Mouse (Mus musculus): ENCODE measurements around the gene Fbln1. TPM values are rescaled to one million over a fixed set of nuclear protein-coding genes. Genes with fewer than 3 reads are reported as not detected.

Gene Fbln1
- total and polyA plus RNA-seq, 2 experiments from 2014 or later = 46.2 to 57.8 TPM

GRCm38 (mm10) chr15:85295977-85296376 is 90.2 kb downstream of the Fbln1 start:
- Histone ChIP-seq H3K9ac (replicated peaks; ENCODE audit: low read length, poor library complexity, severe bottlenecking) (no peak overlapping the region), H3K27ac (ENCODE audit: low read depth, low read length) (peak overlapping the region; percentile 73), H3K4me1 (ENCODE audit: insufficient read depth, low read length) (peaks cover 7% of the 10 kb centered on the region; the same call in 1 of the 2 replicates), H3K36me3 (ENCODE audit: insufficient read depth, low read length) (no peaks in the 10 kb centered on the region), H3K9me3 (ENCODE audit: low read length) (no peaks in the 10 kb centered on the region), H3K4me3 (ENCODE audit: low read depth, low read length) (no peak overlapping the region), H3K27me3 (ENCODE audit: insufficient read depth, low read length) (no peaks in the 10 kb centered on the region), H3K4me2 (ENCODE audit: low read depth, low read length, poor library complexity, severe bottlenecking) (no peak overlapping the region)
- DNase-seq (ENCODE audit: low spot score) = peak; percentile 27
- 28% methylated on average over 2 of the region's 2 CpGs for WGBS
- ATAC-seq (ENCODE audit: low FRiP score) = no peak
- TF ChIP-seq CTCF (IDR thresholded peaks at IDR 0.05) = no peak

GRCm38 (mm10) chr15:85296538-85296937 is 90.8 kb downstream of the Fbln1 start:
- Histone ChIP-seq H3K9me3 (ENCODE audit: low read length) (no peaks in the 10 kb centered on the region), H3K27me3 (ENCODE audit: insufficient read depth, low read length) (no peaks in the 10 kb centered on the region), H3K27ac (ENCODE audit: low read depth, low read length) (no peak overlapping the region), H3K4me2 (ENCODE audit: low read depth, low read length, poor library complexity, severe bottlenecking) (no peak overlapping the region), H3K4me3 (ENCODE audit: low read depth, low read length) (no peak overlapping the region), H3K36me3 (ENCODE audit: insufficient read depth, low read length) (no peaks in the 10 kb centered on the region), H3K4me1 (ENCODE audit: insufficient read depth, low read length) (peaks cover 7% of the 10 kb centered on the region; the same call in 1 of the 2 replicates), H3K9ac (replicated peaks; ENCODE audit: low read length, poor library complexity, severe bottlenecking) (no peak overlapping the region)
- ATAC-seq (ENCODE audit: low FRiP score) (no peak), DNase-seq (ENCODE audit: low spot score) (no peak)
- 75% methylated on average over 3 of the region's 3 CpGs for WGBS
- no peak for TF ChIP-seq CTCF (IDR thresholded peaks at IDR 0.05)

- peaks cover 7% of the 10 kb centered on the region; the same call in 1 of the 2 replicates for H3K4me1 ChIP-seq (ENCODE audit: insufficient read depth, low read length)
- no peaks in the 10 kb centered on the region for H3K9me3 ChIP-seq (ENCODE audit: low read length)
- H3K27me3 ChIP-seq (ENCODE audit: insufficient read depth, low read length) = no peaks in the 10 kb centered on the region
- WGBS = 61% methylated on average over 17 of the region's 17 CpGs
- no peak overlapping the region for H3K27ac ChIP-seq (ENCODE audit: low read depth, low read length)
- no peak overlapping the region for H3K4me3 ChIP-seq (ENCODE audit: low read depth, low read length)
- no peak for ATAC-seq (ENCODE audit: low FRiP score)
- H3K9ac ChIP-seq (replicated peaks; ENCODE audit: low read length, poor library complexity, severe bottlenecking) = no peak overlapping the region
- no peak for TF ChIP-seq CTCF (IDR thresholded peaks at IDR 0.05)
- no peaks in the 10 kb centered on the region for H3K36me3 ChIP-seq (ENCODE audit: insufficient read depth, low read length)
- H3K4me2 ChIP-seq (ENCODE audit: low read depth, low read length, poor library complexity, severe bottlenecking) = no peak overlapping the region
- no peak for DNase-seq (ENCODE audit: low spot score)
Observed at GRCm38 (mm10) chr15:85298167-85298781, 92.5 kb downstream of the Fbln1 start.

GRCm38 (mm10) chr15:85298946-85299345 is 93.2 kb downstream of the Fbln1 start:
- no peak for ATAC-seq (ENCODE audit: low FRiP score)
- H3K27me3 ChIP-seq (ENCODE audit: insufficient read depth, low read length) = no peaks in the 10 kb centered on the region
- 88% methylated on average over 9 of the region's 9 CpGs for WGBS

GRCm38 (mm10) chr15:85303241-85303640 is 97.5 kb downstream of the Fbln1 start:
- Histone ChIP-seq H3K27me3 (ENCODE audit: insufficient read depth, low read length) (no peaks in the 10 kb centered on the region), H3K4me1 (ENCODE audit: insufficient read depth, low read length) (no peaks in the 10 kb centered on the region), H3K9ac (replicated peaks; ENCODE audit: low read length, poor library complexity, severe bottlenecking) (no peak overlapping the region), H3K27ac (ENCODE audit: low read depth, low read length) (no peak overlapping the region), H3K36me3 (ENCODE audit: insufficient read depth, low read length) (no peaks in the 10 kb centered on the region), H3K4me3 (ENCODE audit: low read depth, low read length) (no peak overlapping the region), H3K9me3 (ENCODE audit: low read length) (no peaks in the 10 kb centered on the region), H3K4me2 (ENCODE audit: low read depth, low read length, poor library complexity, severe bottlenecking) (no peak overlapping the region)
- WGBS = 58% methylated on average over 4 of the region's 4 CpGs
- DNase-seq (ENCODE audit: low spot score) (no peak), ATAC-seq (ENCODE audit: low FRiP score) (no peak)
- TF ChIP-seq CTCF (IDR thresholded peaks at IDR 0.05) = no peak

More at GRCm38 (mm10) chr15:85298946-85299345, 93.2 kb downstream of the Fbln1 start:
- no peak overlapping the region for H3K4me3 ChIP-seq (ENCODE audit: low read depth, low read length)
- no peak for TF ChIP-seq CTCF (IDR thresholded peaks at IDR 0.05)
- H3K9me3 ChIP-seq (ENCODE audit: low read length) = no peaks in the 10 kb centered on the region
- no peaks in the 10 kb centered on the region for H3K36me3 ChIP-seq (ENCODE audit: insufficient read depth, low read length)
- H3K4me2 ChIP-seq (ENCODE audit: low read depth, low read length, poor library complexity, severe bottlenecking) = no peak overlapping the region
- H3K4me1 ChIP-seq (ENCODE audit: insufficient read depth, low read length) = peaks cover 7% of the 10 kb centered on the region; the same call in 1 of the 2 replicates
- no peak overlapping the region for H3K27ac ChIP-seq (ENCODE audit: low read depth, low read length)
- no peak overlapping the region for H3K9ac ChIP-seq (replicated peaks; ENCODE audit: low read length, poor library complexity, severe bottlenecking)
- no peak for DNase-seq (ENCODE audit: low spot score)

- no peaks in the 10 kb centered on the region for H3K9me3 ChIP-seq (ENCODE audit: low read length)
- no peak for TF ChIP-seq CTCF (IDR thresholded peaks at IDR 0.05)
- DNase-seq (ENCODE audit: low spot score) = no peak
- no peak overlapping the region for H3K27ac ChIP-seq (ENCODE audit: low read depth, low read length)
- no peak overlapping the region for H3K9ac ChIP-seq (replicated peaks; ENCODE audit: low read length, poor library complexity, severe bottlenecking)
- no peaks in the 10 kb centered on the region for H3K27me3 ChIP-seq (ENCODE audit: insufficient read depth, low read length)
- no peaks in the 10 kb centered on the region for H3K36me3 ChIP-seq (ENCODE audit: insufficient read depth, low read length)
- WGBS = 89% methylated on average over 4 of the region's 4 CpGs
- no peak for ATAC-seq (ENCODE audit: low FRiP score)
- H3K4me2 ChIP-seq (ENCODE audit: low read depth, low read length, poor library complexity, severe bottlenecking) = no peak overlapping the region
- H3K4me3 ChIP-seq (ENCODE audit: low read depth, low read length) = no peak overlapping the region
- no peaks in the 10 kb centered on the region for H3K4me1 ChIP-seq (ENCODE audit: insufficient read depth, low read length)
Observed at GRCm38 (mm10) chr15:85303976-85304375, 98.2 kb downstream of the Fbln1 start.
